Mouse (Mus musculus) left cerebral cortex, postnatal 10 days (tissue): ENCODE data around the gene Tmem220. TPM values are rescaled to one million over a fixed set of nuclear protein-coding genes. Genes with fewer than 3 reads are reported as not detected.

Experiments used
- DNase-seq, 2 experiments: peaks; one replicate each; pipeline ENCODE4 v3.0.0; 2021 to 2022; ENCODE audit warnings: low spot score in 2 of 2, mixed read lengths in 1 of 2; ENCODE audit errors: extremely low spot score in 1 of 2
- intact Hi-C: fragments of 180-260 bp; cut with DNase I; formaldehyde crosslinking; loops from one replicate; pipeline ENCODE4 v1.15.1; 2025
- total RNA-seq, 2 experiments: library from RNA; stranded (reverse); gene quantifications; 2 replicates each; pipeline ENCODE4 v1.2.3; 2021

Gene Tmem220
- total RNA-seq, 2 experiments from 2014 or later = 0.43 to 0.51 TPM

- DNase-seq = no peak
- intact Hi-C loops = loop anchor here (2.0 kb wide), 1 partner anchor 59 kb away; the partner anchor contains the start of gene Tmem220
Measured at GRCm38 (mm10) chr11:67083712-67084340, 58.9 kb downstream of the Tmem220 start.

Other genes with a start within 250 kb of the Tmem220 start
- under 1 TPM; 0.18 to 0.51 TPM for gene Pirt, start 113.2 kb upstream of the Tmem220 start, total RNA-seq
- gene Tmem238l, start 68.5 kb upstream of the Tmem220 start, total RNA-seq = not detected
- gene Adprm, start 27.4 kb downstream of the Tmem220 start, total RNA-seq = 10 to 100 TPM; 23.0 to 26.1 TPM
- gene Sco1, start 27.5 kb downstream of the Tmem220 start, total RNA-seq = 1 to 10 TPM; 8.3 to 8.9 TPM
- gene Myh3, start 53.1 kb downstream of the Tmem220 start, total RNA-seq = 1 to 10 TPM; 3.3 TPM
- under 1 TPM; 0.58 to 0.59 TPM for gene Myh2, start 145.9 kb downstream of the Tmem220 start, total RNA-seq
- under 1 TPM; 0.32 to 0.45 TPM for gene Myh1, start 174.9 kb downstream of the Tmem220 start, total RNA-seq
- under 1 TPM; 0.51 to 0.64 TPM for gene Myh4, start 212.9 kb downstream of the Tmem220 start, total RNA-seq